Mouse (Mus musculus) cerebellum, adult 11 months (tissue): ENCODE measurements around the gene Gxylt1.
"Not testable (repeated sequence)": the region's sequence is repeated elsewhere in the genome, so short reads cannot be mapped to it uniquely, and the experiment has no call there.

Source experiments
- DNase-seq: peaks from one replicate; pipeline ENCODE4 v3.0.0; 2022

Gxylt1 gene

DNA sequence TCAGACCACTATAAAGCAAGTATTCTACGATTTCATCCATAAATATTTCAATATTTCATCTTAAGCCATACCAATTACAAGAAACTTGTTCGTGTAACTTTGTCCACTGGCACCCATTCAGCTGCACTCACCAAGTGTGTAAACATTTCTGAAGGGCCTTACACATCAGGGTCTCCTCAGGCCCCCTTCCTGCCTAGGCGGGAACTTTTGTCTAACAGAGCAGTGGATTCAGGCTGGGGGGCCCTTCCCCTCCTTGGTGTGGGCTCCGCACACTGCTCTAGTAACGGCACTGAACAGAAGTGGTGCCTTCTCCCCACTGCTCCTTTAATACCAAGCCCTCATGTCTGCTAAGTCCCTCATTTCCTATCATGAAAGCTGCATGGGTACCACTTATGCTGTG, 12.7 kb downstream of the Gxylt1 start:
- no peak for DNase-seq

GRCm38 (mm10) chr15:93259933-93260332, 15.0 kb downstream of the Gxylt1 start:
- no peak for DNase-seq

DNA sequence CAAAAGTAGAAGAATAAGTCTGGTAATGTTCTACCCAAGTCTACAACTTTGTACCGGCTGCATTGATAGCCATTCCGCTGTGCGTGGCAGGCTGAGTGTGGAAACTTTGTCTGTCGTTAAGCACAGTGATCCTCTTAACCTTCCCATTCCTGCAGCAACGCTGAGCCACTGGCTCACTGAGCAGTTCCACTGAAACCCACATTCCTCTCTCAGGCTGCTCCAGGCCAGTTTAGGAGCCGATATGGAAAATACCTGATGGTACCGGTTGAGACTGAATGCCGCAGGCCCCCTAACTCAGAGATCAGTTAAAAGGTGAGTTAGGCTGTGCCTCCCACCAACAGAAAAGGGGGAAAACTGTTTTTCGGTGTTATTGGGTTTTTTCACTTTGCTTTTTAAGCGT, 19.7 kb downstream of the Gxylt1 start:
- DNase-seq, result no peak

DNA sequence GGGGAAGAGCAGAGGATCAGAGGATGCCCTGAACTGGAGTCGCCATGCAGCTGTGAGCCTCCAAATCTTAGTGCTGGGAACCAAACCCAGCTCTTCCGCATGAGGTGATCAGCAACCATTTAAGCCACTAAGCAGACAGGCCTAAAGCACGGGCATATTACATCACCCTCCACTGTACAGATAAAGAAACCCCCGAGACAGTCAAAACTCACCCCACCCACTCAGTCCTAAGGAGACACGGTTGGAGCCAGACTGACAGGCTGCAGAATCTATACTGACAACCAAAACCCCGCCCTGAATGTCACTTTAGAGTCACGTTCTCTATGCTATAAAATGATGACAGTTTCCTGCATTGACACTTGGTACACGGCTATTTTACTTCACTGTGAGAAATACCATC, 21.8 kb downstream of the Gxylt1 start:
- DNase-seq, result no peak

GRCm38 (mm10) chr15:93252396-93252795, 22.6 kb downstream of the Gxylt1 start:
- no peak for DNase-seq

- no peak for DNase-seq
Measured at GRCm38 (mm10) chr15:93251553-93252250, 23.3 kb downstream of the Gxylt1 start.

DNA sequence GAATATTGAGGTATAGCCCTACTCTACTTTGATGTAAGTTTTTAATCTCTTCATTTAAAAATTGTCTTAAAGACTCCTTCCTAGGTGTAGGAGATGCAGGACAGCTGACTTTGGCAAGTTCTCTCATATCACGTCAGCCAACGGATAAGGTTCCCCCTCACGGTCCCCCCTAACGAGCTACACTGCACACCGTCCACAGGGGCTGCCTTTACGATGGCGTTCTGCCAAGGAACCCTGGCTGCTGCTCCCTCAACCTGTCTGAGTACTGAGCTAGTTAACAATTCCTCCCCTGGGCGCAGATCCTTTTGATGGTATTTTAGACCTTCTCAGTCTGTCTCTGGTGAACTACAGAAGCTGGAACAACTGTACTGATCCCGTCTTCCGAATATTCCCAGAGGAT, 31.8 kb downstream of the Gxylt1 start:
- no peak for DNase-seq

- not testable (repeated sequence) for DNase-seq
Measured at GRCm38 (mm10) chr15:93236456-93236855, 38.5 kb downstream of the Gxylt1 start.

DNA sequence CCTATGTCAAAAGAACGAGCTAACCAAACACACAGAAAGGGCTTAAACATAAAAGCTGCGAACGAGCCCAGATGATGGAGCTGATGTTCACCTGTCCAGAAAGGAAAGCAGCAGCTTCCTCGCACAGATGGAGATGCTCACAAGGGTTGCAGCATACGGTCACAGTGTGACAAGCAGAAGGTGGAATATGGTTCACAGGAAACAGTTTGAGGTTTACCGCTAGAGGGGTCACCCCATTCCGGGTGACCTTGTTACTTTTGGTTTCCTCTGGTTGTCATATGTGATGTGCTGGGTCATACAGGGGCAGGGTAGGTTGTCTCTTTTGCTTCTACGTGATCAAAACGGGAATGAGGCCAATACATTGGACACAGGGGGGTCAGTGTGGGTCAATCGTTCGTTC, 46.0 kb downstream of the Gxylt1 start:
- no peak for DNase-seq

GRCm38 (mm10) chr15:93228375-93228774, 46.6 kb downstream of the Gxylt1 start:
- no peak for DNase-seq

- DNase-seq, result no peak
Measured at GRCm38 (mm10) chr15:93227764-93228079, 47.3 kb downstream of the Gxylt1 start.

DNA sequence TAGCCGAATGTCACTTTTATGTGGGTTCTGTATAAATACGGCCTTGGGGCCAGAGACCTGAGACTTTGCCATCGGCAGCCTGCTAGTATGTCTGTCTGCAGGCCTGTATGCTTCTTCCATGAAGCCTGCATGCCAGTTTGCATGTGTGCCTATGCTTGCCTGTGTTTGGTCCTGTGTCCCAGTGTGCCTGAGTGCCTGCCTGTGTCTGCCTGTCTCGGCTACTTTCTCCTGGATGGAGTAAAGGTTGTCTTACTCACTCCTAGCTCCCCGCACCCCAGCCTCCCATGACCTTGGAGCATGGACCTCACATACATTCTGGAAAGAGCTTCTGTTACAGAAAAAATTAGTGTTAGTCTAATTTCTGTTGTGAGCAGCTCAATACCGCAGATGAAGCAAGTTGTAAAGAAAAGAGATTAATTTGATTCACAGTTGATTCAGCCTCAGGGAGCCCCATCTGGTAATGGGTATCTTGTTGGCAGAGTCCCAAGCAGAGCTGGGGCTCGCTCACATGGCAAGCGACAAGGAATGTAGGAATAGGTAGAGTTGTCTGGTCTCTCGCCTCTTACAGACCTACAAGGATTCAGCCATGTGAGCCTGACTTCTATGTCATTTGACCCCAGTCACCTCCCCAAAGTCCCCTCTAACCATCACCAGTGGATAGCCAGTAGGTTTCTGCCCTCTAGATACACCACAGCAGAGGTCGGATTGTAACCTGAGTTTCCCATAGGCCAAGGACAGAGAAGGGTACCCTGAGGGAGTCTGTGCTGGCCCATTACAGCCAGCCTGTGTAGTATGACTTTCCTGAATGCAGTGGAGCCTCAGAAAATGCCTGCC, 47.8 kb downstream of the Gxylt1 start:
- no peak for DNase-seq

- no peak for DNase-seq
Measured at GRCm38 (mm10) chr15:93222475-93222874, 52.5 kb downstream of the Gxylt1 start.

DNA sequence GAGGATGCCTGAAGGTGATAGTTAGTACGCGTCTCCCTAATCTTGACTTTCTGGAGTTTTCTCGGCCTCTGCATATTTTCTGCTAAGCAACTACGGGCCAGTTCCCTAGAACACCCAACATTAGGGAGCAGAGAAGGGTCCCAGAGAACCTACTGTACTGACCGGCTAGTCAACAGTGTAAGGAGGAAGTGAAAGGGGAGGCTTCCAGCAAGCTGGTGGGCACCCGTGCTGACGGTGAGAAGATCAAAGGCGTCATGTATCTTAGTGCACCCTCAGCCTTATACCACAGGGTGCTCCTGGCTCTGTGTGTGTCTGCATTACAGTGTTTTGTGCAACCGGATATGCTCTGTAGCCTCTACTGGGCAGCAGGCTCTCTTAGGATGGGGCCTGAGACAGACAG, 62.4 kb downstream of the Gxylt1 start:
- DNase-seq, result no peak

- DNase-seq, result no peak
Measured at GRCm38 (mm10) chr15:93204861-93205260, 70.1 kb downstream of the Gxylt1 start.

GRCm38 (mm10) chr15:93201956-93202355, 73.0 kb downstream of the Gxylt1 start:
- DNase-seq, result no peak

- no peak for DNase-seq
Measured at GRCm38 (mm10) chr15:93191387-93192145, 83.4 kb downstream of the Gxylt1 start.
